Mouse (Mus musculus) heart, embryonic 11.5 days (tissue): ENCODE data around the gene Myrip. TPM values are rescaled to one million over a fixed set of nuclear protein-coding genes. Genes with fewer than 3 reads are reported as not detected.

Experiments used
- ATAC-seq: fragments of 200-750 bp; cut with Nextera tagmentation; replicated peaks from 2 replicates; pipeline ENCODE4 v1.8.0; 2017; ENCODE audit warnings: moderate library complexity; ENCODE audit not compliant: insufficient number of reproducible peaks, low FRiP score, low TSS enrichment
- H3K27ac ChIP-seq: fragments of 300-500 bp; sonication (generic); 2 replicates; pipeline ENCODE4 v1.5.1; 2014; ENCODE audit warnings: mild to moderate bottlenecking, low read depth, low read length
- H3K27me3 ChIP-seq: fragments of 300-500 bp; sonication (generic); 2 replicates; pipeline ENCODE4 v1.6.1; 2014; ENCODE audit warnings: mild to moderate bottlenecking, low read length, mixed read lengths; ENCODE audit not compliant: control insufficient read depth, insufficient read depth
- H3K36me3 ChIP-seq: fragments of 300-500 bp; sonication (generic); 2 replicates; pipeline ENCODE4 v1.6.1; 2014; ENCODE audit warnings: mild to moderate bottlenecking, low read length, moderate library complexity, mixed read lengths; ENCODE audit not compliant: control insufficient read depth, insufficient read depth
- H3K4me1 ChIP-seq: fragments of 300-500 bp; sonication (generic); 2 replicates; pipeline ENCODE4 v1.6.1; 2014; ENCODE audit warnings: low read length; ENCODE audit not compliant: control insufficient read depth, insufficient read depth
- H3K4me2 ChIP-seq: fragments of 300-500 bp; sonication (generic); 2 replicates; pipeline ENCODE4 v1.6.1; 2014; ENCODE audit warnings: mild to moderate bottlenecking, moderate library complexity
- H3K4me3 ChIP-seq: fragments of 300-500 bp; sonication (generic); 2 replicates; pipeline ENCODE4 v1.5.1; 2014; ENCODE audit warnings: low read depth, low read length
- H3K9ac ChIP-seq: fragments of 300-500 bp; sonication (generic); 2 replicates; pipeline ENCODE4 v1.6.1; 2014; ENCODE audit warnings: mild to moderate bottlenecking, low read depth, low read length, moderate library complexity
- H3K9me3 ChIP-seq: fragments of 300-500 bp; sonication (generic); replicated peaks from 2 replicates; pipeline ENCODE4 v1.6.1; 2016; ENCODE audit warnings: low read length; ENCODE audit not compliant: control insufficient read depth
- WGBS: fragments of 180-500 bp; shearing (Covaris S2); extraction: QIAGEN DNeasy Blood & Tissue Kit; methylation state at CpG from one replicate; pipeline ENCODE4 v1.1.7; 2014; ENCODE audit not compliant: insufficient replicate concordance; 5-methylcytosine and 5-hydroxymethylcytosine counted together
- polyA plus RNA-seq: library from polyadenylated mRNA; unstranded; fragments of >200 nt; fragmentation: Nextera tagmentation; extraction: Ambion mirVana; gene quantifications from 2 replicates; pipeline ENCODE4 v1.2.1, GENCODE M21; 2014

Gene Myrip
- polyA plus RNA-seq, 1 experiment from 2014 or later: 0.11 TPM

- no peak overlapping the region for H3K4me3 ChIP-seq
- H3K4me1 ChIP-seq: no peaks in the 10 kb centered on the region
- no peak overlapping the region for H3K4me2 ChIP-seq
- H3K9me3 ChIP-seq: no peaks in the 10 kb centered on the region
- ATAC-seq: no peak
- no peaks in the 10 kb centered on the region for H3K36me3 ChIP-seq
- no peak overlapping the region for H3K27ac ChIP-seq
- H3K9ac ChIP-seq: no peak overlapping the region
- peaks cover 2% of the 10 kb centered on the region for H3K27me3 ChIP-seq
- 74% methylated on average over 1 of the region's 1 CpGs for WGBS
Observed at GRCm38 (mm10) chr9:120470431-120470830, 169.1 kb downstream of the Myrip start.

GRCm38 (mm10) chr9:120481644-120482043 lies 180.3 kb downstream of the Myrip start:
- WGBS: 70% methylated on average over 3 of the region's 3 CpGs
- ATAC-seq: no peak
- Histone ChIP-seq H3K4me3 (no peak overlapping the region), H3K27ac (no peak overlapping the region), H3K4me1 (no peaks in the 10 kb centered on the region), H3K9me3 (no peaks in the 10 kb centered on the region), H3K4me2 (no peak overlapping the region), H3K36me3 (no peaks in the 10 kb centered on the region), H3K9ac (no peak overlapping the region), H3K27me3 (0 out of 2 replicates have a peak, but pooled peaks cover 2% of the 10 kb centered on the region)

- Histone ChIP-seq H3K4me2 (no peak overlapping the region), H3K4me1 (no peaks in the 10 kb centered on the region), H3K9me3 (no peaks in the 10 kb centered on the region), H3K9ac (no peak overlapping the region), H3K36me3 (no peaks in the 10 kb centered on the region), H3K27me3 (0 out of 2 replicates have a peak, but pooled peaks cover 2% of the 10 kb centered on the region), H3K27ac (no peak overlapping the region), H3K4me3 (no peak overlapping the region)
- no peak for ATAC-seq
- WGBS: 93% methylated on average over 4 of the region's 4 CpGs
Observed at GRCm38 (mm10) chr9:120482382-120482781, 181.1 kb downstream of the Myrip start.

DNA sequence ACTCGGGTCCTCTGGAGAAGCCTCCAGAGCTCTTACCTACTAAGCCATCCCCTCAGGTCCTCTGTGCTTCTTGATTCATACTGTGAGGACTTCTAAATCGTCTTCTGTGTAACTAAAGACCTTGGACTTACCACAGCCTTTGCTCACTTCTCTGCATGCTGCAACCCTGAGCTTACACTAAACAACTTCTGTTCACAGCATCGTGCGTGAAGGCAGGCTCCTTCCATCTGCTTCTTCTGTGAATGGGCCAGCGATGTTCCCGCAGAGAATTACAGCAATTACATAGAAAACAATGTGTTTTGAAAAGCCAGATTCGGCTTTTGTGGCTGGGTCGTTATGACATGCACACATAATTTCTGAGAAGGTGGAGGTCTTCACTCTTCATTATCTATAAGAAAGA lies 181.8 kb downstream of the Myrip start:
- 0 out of 2 replicates have a peak, but pooled peaks cover 2% of the 10 kb centered on the region for H3K27me3 ChIP-seq
- 82% methylated on average over 8 of the region's 8 CpGs for WGBS

GRCm38 (mm10) chr9:120487076-120487475 lies 185.8 kb downstream of the Myrip start:
- Histone ChIP-seq H3K27ac (no peak overlapping the region), H3K4me3 (no peak overlapping the region), H3K9me3 (no peaks in the 10 kb centered on the region), H3K27me3 (0 out of 2 replicates have a peak, but pooled peaks cover 2% of the 10 kb centered on the region), H3K4me2 (no peak overlapping the region), H3K36me3 (no peaks in the 10 kb centered on the region), H3K9ac (no peak overlapping the region), H3K4me1 (no peaks in the 10 kb centered on the region)
- no peak for ATAC-seq
- 76% methylated on average over 8 of the region's 8 CpGs for WGBS

More for the DNA sequence above, 181.8 kb downstream of the Myrip start:
- Histone ChIP-seq H3K27ac (no peak overlapping the region), H3K4me1 (no peaks in the 10 kb centered on the region), H3K4me2 (no peak overlapping the region), H3K9me3 (no peaks in the 10 kb centered on the region), H3K9ac (no peak overlapping the region), H3K36me3 (no peaks in the 10 kb centered on the region), H3K4me3 (no peak overlapping the region)
- no peak for ATAC-seq

DNA sequence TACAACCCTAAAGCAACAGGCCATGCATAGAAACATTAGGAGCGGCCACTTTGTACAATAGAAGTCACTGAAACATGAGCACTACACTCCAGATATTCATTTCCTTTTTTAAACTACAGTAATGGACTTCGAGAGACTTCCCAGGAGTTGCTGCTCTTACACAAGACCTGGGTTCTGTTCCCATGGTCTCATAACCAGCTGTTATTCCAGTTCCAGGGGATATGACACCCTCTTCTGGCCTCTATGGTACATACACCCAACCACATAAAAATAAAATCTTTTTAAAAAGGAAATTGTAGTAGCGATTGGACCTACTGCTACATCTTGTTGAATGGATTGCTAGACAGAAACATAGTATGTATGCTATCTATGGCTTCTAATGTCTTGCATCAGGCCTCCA lies 190.2 kb downstream of the Myrip start:
- H3K9me3 ChIP-seq: no peaks in the 10 kb centered on the region
- 85% methylated on average over 3 of the region's 3 CpGs for WGBS
- no peak overlapping the region for H3K27ac ChIP-seq

GRCm38 (mm10) chr9:120492010-120492399 lies 190.7 kb downstream of the Myrip start, which contains the start of gene Eif1b:
Gene Eif1b (plus strand): TSS chr9:120492232.
- Histone ChIP-seq H3K27ac (peak within 1 kb of the TSS; percentile 95), H3K4me1 (no peaks in the 10 kb centered on the region; the same call in 1 of the 2 replicates), H3K9me3 (no peaks in the 10 kb centered on the region), H3K36me3 (peaks cover 17% of the 10 kb centered on the region), H3K9ac (peak within 1 kb of the TSS; percentile 99), H3K4me3 (peak within 1 kb of the TSS; percentile 100), H3K27me3 (no peaks in the 10 kb centered on the region), H3K4me2 (peak within 1 kb of the TSS; percentile 81)
- 0 out of 2 replicates have a peak, but pooled peaks have one; percentile 31 for ATAC-seq
- WGBS: 3% methylated on average over 19 of the region's 19 CpGs

More for the DNA sequence above, 190.2 kb downstream of the Myrip start:
- H3K4me3 ChIP-seq: peak overlapping the region; percentile 100
- no peaks in the 10 kb centered on the region for H3K27me3 ChIP-seq
- no peak for ATAC-seq
- no peaks in the 10 kb centered on the region; the same call in 1 of the 2 replicates for H3K4me1 ChIP-seq
- peak overlapping the region; percentile 81 for H3K4me2 ChIP-seq
- H3K9ac ChIP-seq: no peak overlapping the region
- peaks cover 17% of the 10 kb centered on the region for H3K36me3 ChIP-seq

DNA sequence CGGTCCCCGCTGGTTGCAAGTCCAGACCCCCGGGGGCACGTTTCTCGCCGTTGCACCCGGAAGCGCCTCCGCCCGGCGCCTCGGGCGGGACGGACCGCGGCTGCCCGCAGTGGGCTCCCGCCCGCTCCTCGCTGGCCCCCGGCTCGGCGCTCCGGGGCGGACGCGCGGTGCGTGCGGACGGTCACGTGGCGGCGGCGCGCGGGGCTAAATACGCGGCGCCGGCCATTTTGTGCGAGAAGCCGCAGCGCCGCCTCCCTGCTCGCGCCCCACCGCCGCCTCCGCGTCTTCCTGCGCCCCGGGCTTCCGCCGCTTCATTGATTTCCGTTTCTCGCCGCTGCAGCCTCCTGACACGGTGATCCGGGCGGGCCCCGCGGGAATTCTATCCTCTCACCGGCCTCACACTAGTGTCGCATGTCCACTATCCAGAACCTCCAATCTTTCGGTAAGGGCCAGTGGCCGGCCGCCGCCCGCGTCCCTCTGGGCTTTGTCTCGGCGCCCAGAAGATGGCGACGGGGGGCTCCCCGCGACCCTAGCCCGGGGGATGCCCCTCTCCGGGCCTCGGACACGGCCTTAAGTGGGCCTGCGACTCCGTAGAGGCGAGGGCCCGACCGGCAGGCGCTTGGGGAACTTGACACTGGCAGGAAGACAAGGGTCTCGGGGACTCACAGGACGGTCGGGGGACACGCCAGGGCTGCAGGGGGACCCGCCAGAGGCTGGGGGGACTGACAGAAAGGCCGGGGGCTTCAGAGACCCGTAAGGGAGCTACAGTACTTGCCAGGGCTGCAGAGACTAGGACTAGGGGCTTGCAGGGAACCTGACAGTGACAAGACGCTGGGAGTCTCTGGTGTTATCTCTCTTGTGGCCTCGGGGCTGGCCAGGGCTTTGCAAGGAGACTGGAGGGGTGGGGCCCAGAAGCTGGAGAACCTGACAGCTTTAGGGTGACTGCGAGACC lies 191.4 kb downstream of the Myrip start:
- H3K4me3 ChIP-seq: peak overlapping the region; percentile 100
- under 1% methylated on average over 97 of the region's 97 CpGs for WGBS
- peak; percentile 79 for ATAC-seq

More for the DNA sequence above, 191.4 kb downstream of the Myrip start:
- H3K4me2 ChIP-seq: peak overlapping the region; percentile 81
- peak overlapping the region; percentile 99 for H3K9ac ChIP-seq
- H3K4me1 ChIP-seq: no peaks in the 10 kb centered on the region; the same call in 1 of the 2 replicates
- H3K27ac ChIP-seq: peak overlapping the region; percentile 95
- no peaks in the 10 kb centered on the region for H3K27me3 ChIP-seq
- H3K9me3 ChIP-seq: no peaks in the 10 kb centered on the region
- peaks cover 17% of the 10 kb centered on the region for H3K36me3 ChIP-seq
